Mouse (Mus musculus) liver, postnatal 0 days (tissue): Measurements from ENCODE around the gene Col4a2.

Experiments used
- CTCF ChIP-seq: sonication (generic); IDR thresholded peaks from 2 replicates; pipeline ENCODE4 v1.5.1; 2016; ENCODE audit warnings: antibody characterized with exemption, low read depth
- EP300 ChIP-seq: IDR thresholded peaks from 2 replicates; pipeline ENCODE4 v1.6.1; 2016; ENCODE audit warnings: antibody characterized with exemption, low read depth, mild to moderate bottlenecking

GRCm38 (mm10) chr8:11381544-11381943, 68.9 kb downstream of the Col4a2 start:
- no peak for TF ChIP-seq CTCF
- no peak for TF ChIP-seq EP300
